Mouse (Mus musculus): ENCODE data around the gene Etl4. TPM values are rescaled to one million over a fixed set of nuclear protein-coding genes. Genes with fewer than 3 reads are reported as not detected.
"Not testable (repeated sequence)": the region's sequence is repeated elsewhere in the genome, so short reads cannot be mapped to it uniquely, and the experiment has no call there.

The Etl4 gene
- polyA plus RNA-seq, 1 experiment from 2014 or later = 7.2 TPM

DNA sequence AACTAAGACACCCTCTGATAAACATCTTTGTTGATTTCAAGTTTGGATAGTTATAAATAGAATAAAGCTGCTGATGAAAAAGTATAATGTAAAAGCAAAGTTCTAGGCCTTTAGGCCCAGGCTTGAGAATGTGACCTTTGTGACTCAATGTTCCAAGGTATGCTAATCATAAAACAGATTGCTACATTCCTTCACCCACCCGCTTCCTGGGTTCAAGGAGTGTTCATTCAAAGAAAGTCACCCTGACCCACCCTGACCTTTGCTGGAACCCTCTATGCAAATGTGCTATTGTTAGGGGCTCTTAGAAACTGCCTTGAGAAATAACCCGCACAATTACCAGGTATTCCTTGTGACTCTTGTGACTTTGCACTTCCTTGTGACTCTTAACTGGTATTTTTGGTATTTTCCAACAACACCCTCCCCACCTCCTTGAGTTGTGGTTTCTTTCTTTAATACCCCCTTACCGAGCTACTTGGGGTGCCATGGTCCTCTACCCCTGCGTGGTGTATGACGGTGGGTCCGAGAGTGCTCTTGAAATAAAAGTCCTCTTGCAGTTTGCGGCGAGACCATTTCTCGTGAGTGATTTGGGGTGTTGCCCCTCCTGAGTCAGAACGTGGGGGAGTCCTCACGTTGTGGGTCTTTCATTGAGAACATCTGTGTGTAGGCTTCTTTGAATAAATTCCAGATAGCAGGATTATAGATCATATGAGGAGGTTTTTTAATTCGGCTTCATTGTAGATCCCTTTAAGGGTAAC lies 758.9 kb downstream of the Etl4 start:
- H3K9me3 ChIP-seq (replicated peaks); H3K36me3 ChIP-seq; H3K4me1 ChIP-seq; H3K27ac ChIP-seq (replicated peaks); H3K4me3 ChIP-seq (replicated peaks); ATAC-seq (ENCODE audit: low FRiP score); H3K27me3 ChIP-seq (replicated peaks); H3K9ac ChIP-seq (replicated peaks); H3K4me2 ChIP-seq: not testable (repeated sequence)
- WGBS = 89% methylated on average over 12 of the region's 12 CpGs

DNA sequence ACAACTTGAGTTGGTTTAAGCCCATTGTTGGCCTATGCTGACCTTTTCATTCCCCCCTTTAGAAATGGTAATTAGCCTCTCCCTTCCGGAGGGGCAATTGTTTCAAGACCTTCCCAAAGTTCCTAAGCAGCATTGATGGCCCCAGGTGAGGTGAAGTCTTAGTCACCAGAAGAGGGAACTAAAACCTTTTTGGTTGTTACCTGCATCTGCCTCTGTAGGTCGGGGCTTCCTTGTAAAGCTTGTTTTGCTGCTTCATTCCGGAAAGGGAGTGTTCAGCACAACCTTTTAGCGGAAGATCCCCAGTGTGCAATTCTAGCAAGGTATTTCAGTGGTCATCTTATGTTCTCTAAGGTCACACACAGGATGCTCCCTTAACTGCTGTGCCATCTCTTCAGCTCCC lies 759.8 kb downstream of the Etl4 start:
- Histone ChIP-seq H3K4me2 (no peak overlapping the region), H3K36me3 (no peaks in the 10 kb centered on the region), H3K27me3 (replicated peaks) (no peaks in the 10 kb centered on the region), H3K4me3 (replicated peaks) (no peak overlapping the region), H3K9ac (replicated peaks) (no peak overlapping the region), H3K27ac (replicated peaks) (no peak overlapping the region), H3K9me3 (replicated peaks) (no peaks in the 10 kb centered on the region), H3K4me1 (no peaks in the 10 kb centered on the region)
- ATAC-seq (ENCODE audit: low FRiP score) = no peak
- 71% methylated on average over 4 of the region's 4 CpGs for WGBS

DNA sequence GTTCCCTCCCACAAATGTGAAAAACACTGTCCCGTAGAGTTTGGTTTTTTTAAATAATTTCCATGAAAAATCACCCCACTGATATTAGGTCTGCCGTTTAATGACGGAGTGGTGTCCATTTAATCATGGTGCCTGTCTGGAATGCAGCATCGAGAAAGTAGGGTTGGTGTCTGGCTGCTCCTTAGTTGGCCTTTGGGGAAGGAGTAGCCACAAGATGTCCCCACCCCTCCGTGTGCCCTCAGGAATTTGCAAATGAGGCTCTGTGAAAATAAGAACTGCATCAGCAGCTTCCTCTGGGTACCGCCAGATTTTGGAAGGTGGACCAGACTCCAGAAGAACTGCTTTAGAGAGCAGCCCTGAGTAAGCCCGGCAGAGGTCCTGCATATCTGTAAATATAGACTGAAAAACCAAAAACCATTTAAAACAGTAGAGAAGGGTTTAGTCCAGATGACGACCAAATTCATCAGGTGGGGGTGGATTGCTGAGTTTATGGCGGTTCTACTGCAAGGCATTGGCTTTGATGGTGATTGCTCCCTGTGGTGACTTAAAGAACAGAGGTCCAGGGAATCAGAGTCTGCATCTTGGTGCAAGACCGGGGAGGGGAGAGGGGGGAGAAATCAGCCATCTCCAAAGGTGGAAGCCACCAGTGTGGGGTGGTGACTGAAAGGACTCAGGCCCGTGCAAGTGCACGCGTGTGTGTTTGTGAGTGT lies 762.1 kb downstream of the Etl4 start:
- 47% methylated on average over 13 of the region's 13 CpGs for WGBS

DNA sequence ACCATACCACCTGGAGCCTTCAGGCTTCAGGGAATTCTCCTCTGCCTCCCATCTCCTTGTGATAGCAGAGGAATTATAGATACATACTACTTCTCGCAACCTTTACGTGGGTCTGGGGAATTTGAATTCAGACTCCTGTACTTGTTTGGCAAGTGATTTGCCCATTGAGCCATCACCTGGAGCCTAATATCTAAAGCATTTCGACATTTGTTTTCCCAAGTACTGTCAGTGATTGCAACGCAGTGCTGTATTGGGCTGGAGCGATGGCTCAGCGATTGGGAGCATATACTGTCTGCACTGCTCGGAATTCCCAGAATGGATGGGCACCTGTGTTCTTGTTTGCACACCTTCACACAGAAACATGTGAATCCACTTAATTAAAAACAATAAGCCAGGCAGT lies 762.7 kb downstream of the Etl4 start:
- Histone ChIP-seq H3K36me3 (no peaks in the 10 kb centered on the region), H3K27me3 (replicated peaks) (no peaks in the 10 kb centered on the region), H3K9ac (replicated peaks) (no peak overlapping the region), H3K9me3 (replicated peaks) (no peaks in the 10 kb centered on the region), H3K27ac (replicated peaks) (no peak overlapping the region), H3K4me1 (no peaks in the 10 kb centered on the region), H3K4me3 (replicated peaks) (no peak overlapping the region), H3K4me2 (no peak overlapping the region)
- WGBS = 91% methylated on average over 7 of the region's 7 CpGs
- no peak for ATAC-seq (ENCODE audit: low FRiP score)

More for the DNA sequence above, 762.1 kb downstream of the Etl4 start:
- no peak for ATAC-seq (ENCODE audit: low FRiP score)
- Histone ChIP-seq H3K27ac (replicated peaks) (no peak overlapping the region), H3K36me3 (no peaks in the 10 kb centered on the region), H3K4me1 (no peaks in the 10 kb centered on the region), H3K4me3 (replicated peaks) (no peak overlapping the region), H3K27me3 (replicated peaks) (no peaks in the 10 kb centered on the region), H3K9ac (replicated peaks) (no peak overlapping the region), H3K4me2 (no peak overlapping the region), H3K9me3 (replicated peaks) (no peaks in the 10 kb centered on the region)

DNA sequence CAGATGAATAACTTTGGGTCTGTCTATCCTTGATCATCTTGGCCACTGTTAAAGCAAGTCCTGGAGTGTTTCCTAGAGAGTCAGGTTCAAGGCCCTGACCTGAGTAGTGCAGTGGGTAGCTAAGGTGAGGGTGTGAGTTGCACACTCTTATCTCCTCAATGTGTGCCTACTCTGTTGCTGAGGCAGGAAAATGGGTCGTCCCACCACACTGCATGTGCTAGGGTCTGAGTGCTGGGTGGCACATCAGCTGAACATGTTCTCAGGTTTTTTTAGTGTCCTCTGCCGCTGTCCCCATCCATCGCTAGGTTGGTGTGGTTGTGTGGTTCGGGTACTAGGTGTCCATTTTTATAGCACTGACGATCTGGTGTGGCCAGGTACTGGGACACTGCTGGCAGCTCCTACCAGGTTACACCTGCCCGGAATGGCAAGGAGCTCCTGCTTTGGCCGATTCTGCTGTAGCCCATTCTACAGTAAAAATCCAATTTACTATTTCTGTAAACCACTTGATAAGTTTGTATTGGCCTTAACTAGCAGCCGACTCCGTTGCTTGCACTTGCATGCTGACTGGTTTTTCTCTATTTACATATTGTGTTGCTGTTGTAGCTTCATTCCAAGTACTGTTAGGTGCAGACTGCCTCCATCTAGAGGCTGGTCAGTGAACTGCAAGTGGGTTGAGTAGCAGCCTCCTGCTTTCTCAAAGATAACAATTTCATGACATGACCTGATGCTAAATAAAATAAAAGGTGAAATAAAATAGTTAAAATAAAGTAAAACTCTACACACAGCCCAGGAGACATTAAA lies 763.4 kb downstream of the Etl4 start:
- 71% methylated on average over 9 of the region's 9 CpGs for WGBS
- Histone ChIP-seq H3K27me3 (replicated peaks) (no peaks in the 10 kb centered on the region), H3K4me1 (no peaks in the 10 kb centered on the region), H3K27ac (replicated peaks) (no peak overlapping the region), H3K9ac (replicated peaks) (no peak overlapping the region), H3K36me3 (no peaks in the 10 kb centered on the region), H3K9me3 (replicated peaks) (no peaks in the 10 kb centered on the region), H3K4me2 (no peak overlapping the region), H3K4me3 (replicated peaks) (no peak overlapping the region)
- peak; percentile 69; the same call in 1 of the 2 replicates for ATAC-seq (ENCODE audit: low FRiP score)

DNA sequence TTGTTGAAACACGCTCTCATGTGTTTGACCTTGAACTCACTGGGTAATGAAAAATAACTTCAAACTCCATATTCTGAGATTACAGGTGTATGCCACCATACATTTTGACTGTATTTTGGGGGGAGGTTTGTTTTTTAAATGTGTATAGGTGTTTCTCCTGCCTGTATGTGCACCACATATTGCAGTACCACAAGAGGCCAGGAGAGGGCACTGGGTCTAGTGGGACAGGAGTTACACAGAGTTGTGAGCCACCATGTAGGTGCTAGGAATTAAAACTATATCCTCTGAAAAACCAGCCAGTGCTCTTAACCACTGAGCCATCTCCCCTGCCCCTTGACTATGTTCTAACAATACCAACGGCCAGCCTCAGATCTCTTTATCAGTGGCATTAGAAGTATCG lies 766.8 kb downstream of the Etl4 start:
- Histone ChIP-seq H3K9ac (replicated peaks) (no peak overlapping the region), H3K4me3 (replicated peaks) (no peak overlapping the region), H3K4me1 (no peaks in the 10 kb centered on the region), H3K9me3 (replicated peaks) (no peaks in the 10 kb centered on the region), H3K36me3 (no peaks in the 10 kb centered on the region), H3K4me2 (no peak overlapping the region), H3K27ac (replicated peaks) (no peak overlapping the region), H3K27me3 (replicated peaks) (no peaks in the 10 kb centered on the region)
- ATAC-seq (ENCODE audit: low FRiP score) = no peak
- whole genome bisulfite sequencing = 96% methylated on average over 3 of the region's 3 CpGs

DNA sequence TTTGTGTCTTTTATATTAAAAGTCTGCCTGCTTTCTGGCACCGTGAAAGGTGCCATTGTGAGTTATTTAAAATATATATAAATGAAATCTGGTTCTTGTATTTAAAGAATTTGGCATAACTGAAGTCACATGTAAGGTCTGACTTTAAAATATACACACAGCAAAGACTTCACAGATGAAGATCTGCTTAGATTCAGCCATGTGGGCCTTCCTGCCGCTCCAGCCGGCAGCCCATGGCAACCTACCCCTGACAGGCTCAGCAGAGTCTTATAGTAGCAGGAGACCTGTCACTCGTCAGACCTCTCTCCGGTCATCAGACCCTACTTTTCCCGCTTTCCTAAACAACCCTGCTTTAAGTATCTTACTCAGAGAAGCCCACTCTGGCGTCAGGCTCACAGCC lies 769.2 kb downstream of the Etl4 start:
- no peaks in the 10 kb centered on the region for H3K9me3 ChIP-seq (replicated peaks)
- 78% methylated on average over 7 of the region's 7 CpGs for WGBS
- no peak for ATAC-seq (ENCODE audit: low FRiP score)
- H3K4me2 ChIP-seq = no peak overlapping the region
- no peaks in the 10 kb centered on the region for H3K4me1 ChIP-seq
- no peaks in the 10 kb centered on the region for H3K36me3 ChIP-seq
- H3K4me3 ChIP-seq (replicated peaks) = no peak overlapping the region
- H3K27me3 ChIP-seq (replicated peaks) = no peaks in the 10 kb centered on the region
- H3K27ac ChIP-seq (replicated peaks) = no peak overlapping the region
- no peak overlapping the region for H3K9ac ChIP-seq (replicated peaks)

DNA sequence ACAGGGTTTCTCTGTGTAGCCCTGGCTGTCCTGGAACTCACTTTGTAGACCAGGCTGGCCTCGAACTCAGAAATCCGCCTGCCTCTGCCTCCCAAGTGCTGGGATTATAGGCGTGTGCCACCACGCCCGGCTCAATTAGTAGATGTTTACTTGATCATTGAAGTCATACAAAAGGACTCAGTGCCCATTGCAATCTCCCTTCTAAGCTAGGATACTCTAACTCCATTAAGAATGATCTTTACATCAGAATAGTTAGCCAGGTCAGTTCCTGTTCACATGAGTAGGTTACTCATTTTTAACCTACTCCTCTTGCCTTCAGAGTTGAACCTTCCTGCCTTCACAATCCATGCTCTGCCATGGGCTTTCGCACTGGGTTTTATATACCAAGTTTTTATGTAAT lies 772.6 kb downstream of the Etl4 start:
- H3K9ac ChIP-seq (replicated peaks); ATAC-seq (ENCODE audit: low FRiP score); H3K9me3 ChIP-seq (replicated peaks); H3K4me3 ChIP-seq (replicated peaks); H3K27me3 ChIP-seq (replicated peaks); H3K27ac ChIP-seq (replicated peaks); H3K4me2 ChIP-seq; H3K36me3 ChIP-seq; H3K4me1 ChIP-seq: not testable (repeated sequence)
- 97% methylated on average over 6 of the region's 6 CpGs for WGBS

DNA sequence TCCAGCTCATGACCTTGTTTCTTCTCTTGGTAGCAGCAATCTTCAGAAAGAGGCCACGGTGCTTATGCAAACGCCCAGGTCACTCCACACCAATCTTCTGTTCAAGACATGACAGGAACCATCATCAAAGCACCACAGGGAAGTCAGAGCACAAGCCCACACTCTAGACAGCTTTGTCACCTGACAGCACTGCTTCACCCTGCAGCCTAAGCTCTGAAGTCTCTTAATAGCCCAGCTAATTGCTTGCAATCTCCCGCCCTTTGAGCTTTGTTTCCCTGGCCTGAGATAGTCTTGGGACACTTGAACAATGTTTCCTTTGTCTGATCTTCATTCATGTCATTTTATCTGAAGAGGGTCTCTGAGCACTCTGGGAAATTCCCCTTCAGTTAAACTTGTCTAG lies 779.8 kb downstream of the Etl4 start:
- no peaks in the 10 kb centered on the region for H3K27me3 ChIP-seq (replicated peaks)
- no peak overlapping the region for H3K4me3 ChIP-seq (replicated peaks)
- no peak for ATAC-seq (ENCODE audit: low FRiP score)
- WGBS = 21% methylated on average over 3 of the region's 3 CpGs
- no peak overlapping the region for H3K27ac ChIP-seq (replicated peaks)
- no peak overlapping the region for H3K9ac ChIP-seq (replicated peaks)
- no peaks in the 10 kb centered on the region for H3K9me3 ChIP-seq (replicated peaks)
- no peaks in the 10 kb centered on the region for H3K36me3 ChIP-seq
- no peaks in the 10 kb centered on the region for H3K4me1 ChIP-seq
- no peak overlapping the region for H3K4me2 ChIP-seq

DNA sequence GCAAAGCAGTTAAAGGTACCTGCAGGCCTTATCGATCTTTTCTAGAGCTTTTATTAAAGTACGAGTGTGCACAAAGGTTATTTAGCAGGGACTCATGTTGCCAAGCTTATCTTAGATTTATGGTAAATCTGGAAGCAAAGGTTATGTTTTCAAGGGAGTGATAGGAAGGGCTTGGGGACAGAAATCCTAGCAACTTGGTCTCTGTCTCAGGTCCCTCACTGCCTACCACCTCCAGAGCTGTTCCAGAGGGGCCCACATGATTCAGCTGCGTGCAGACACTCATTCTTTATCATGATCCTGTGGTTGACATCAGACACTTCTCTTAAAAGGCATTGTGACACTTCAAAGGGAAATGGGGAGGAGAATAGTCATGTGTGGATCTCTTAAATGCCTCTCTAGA lies 783.3 kb downstream of the Etl4 start:
- WGBS = 88% methylated on average over 3 of the region's 3 CpGs
- no peak overlapping the region for H3K4me3 ChIP-seq (replicated peaks)
- H3K4me2 ChIP-seq = no peak overlapping the region
- no peaks in the 10 kb centered on the region for H3K36me3 ChIP-seq
- no peaks in the 10 kb centered on the region for H3K27me3 ChIP-seq (replicated peaks)
- no peak for ATAC-seq (ENCODE audit: low FRiP score)
- H3K9me3 ChIP-seq (replicated peaks) = no peaks in the 10 kb centered on the region
- H3K9ac ChIP-seq (replicated peaks) = no peak overlapping the region
- H3K27ac ChIP-seq (replicated peaks) = no peak overlapping the region
- H3K4me1 ChIP-seq = no peaks in the 10 kb centered on the region

DNA sequence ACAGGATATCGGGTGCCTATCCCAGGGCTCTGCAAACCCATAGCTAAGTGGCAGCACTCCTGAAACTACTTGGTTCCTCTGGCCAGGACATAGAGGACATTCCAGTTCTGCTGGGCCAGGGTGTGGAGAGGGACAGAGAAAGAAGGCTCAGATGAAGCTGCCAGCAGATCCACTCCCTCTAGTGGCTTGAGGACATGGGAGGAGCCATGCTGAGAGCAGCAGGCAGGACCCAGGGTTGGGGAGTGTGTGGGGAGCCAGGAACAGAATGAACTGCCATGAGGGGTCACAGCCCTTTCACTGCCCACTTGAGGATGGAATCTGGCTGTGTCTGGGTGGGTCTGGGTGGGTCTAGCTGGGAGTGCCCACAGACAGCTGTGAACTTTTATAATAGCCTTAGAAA lies 784.2 kb downstream of the Etl4 start:
- Histone ChIP-seq H3K27ac (replicated peaks) (no peak overlapping the region), H3K9me3 (replicated peaks) (no peaks in the 10 kb centered on the region), H3K4me2 (no peak overlapping the region), H3K9ac (replicated peaks) (no peak overlapping the region), H3K36me3 (no peaks in the 10 kb centered on the region), H3K27me3 (replicated peaks) (no peaks in the 10 kb centered on the region), H3K4me3 (replicated peaks) (no peak overlapping the region), H3K4me1 (no peaks in the 10 kb centered on the region)
- WGBS = 84% methylated on average over 1 of the region's 1 CpGs
- no peak for ATAC-seq (ENCODE audit: low FRiP score)

DNA sequence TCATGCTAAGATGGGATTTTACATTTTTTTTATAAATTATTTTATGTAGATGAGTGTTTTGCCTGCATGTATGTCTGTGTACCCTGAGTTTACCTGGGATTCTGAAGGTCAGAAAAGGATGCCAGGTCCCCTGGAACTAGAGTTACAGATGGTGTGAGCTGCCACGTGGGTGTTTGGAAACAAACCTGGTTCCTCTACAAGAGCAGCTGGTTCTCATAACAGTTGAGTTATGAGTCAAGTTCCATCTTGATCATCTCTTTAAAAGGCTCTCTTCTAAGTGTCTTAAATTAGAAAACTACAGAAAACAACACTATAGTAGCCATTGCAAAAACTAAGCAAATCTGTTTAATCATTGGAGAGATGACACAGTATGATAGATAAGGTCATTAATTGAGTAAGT lies 788.1 kb downstream of the Etl4 start:
- no peak overlapping the region for H3K4me3 ChIP-seq (replicated peaks)
- no peaks in the 10 kb centered on the region for H3K36me3 ChIP-seq
- ATAC-seq (ENCODE audit: low FRiP score) = no peak
- no peak overlapping the region for H3K27ac ChIP-seq (replicated peaks)
- H3K4me2 ChIP-seq = no peak overlapping the region
- no peaks in the 10 kb centered on the region for H3K27me3 ChIP-seq (replicated peaks)
- H3K9ac ChIP-seq (replicated peaks) = no peak overlapping the region
- H3K4me1 ChIP-seq = no peaks in the 10 kb centered on the region
- 91% methylated on average over 1 of the region's 1 CpGs for WGBS
- H3K9me3 ChIP-seq (replicated peaks) = no peaks in the 10 kb centered on the region

Data from neural tube, embryonic 15.5 days (tissue).